Mouse (Mus musculus): ENCODE measurements around the gene Tmem117.
A peak's percentile ranks its signal among the peaks of the same experiment; 100 is the strongest.

Tmem117 gene

GRCm38 (mm10) chr15:95131401-95131800 is 502.4 kb downstream of the Tmem117 start:
- ATAC-seq (ENCODE audit: insufficient number of reproducible peaks, low FRiP score, low TSS enrichment): no peak

- no peak for ATAC-seq (ENCODE audit: insufficient number of reproducible peaks, low FRiP score, low TSS enrichment)
Observed at GRCm38 (mm10) chr15:95135926-95136609, 507.0 kb downstream of the Tmem117 start.

GRCm38 (mm10) chr15:95137018-95137810 is 508.2 kb downstream of the Tmem117 start:
- no peak for ATAC-seq (ENCODE audit: insufficient number of reproducible peaks, low FRiP score, low TSS enrichment)

- peak; percentile 21; the same call in 1 of the 2 replicates for ATAC-seq (ENCODE audit: insufficient number of reproducible peaks, low FRiP score, low TSS enrichment)
Observed at GRCm38 (mm10) chr15:95138709-95139409, 509.8 kb downstream of the Tmem117 start.

GRCm38 (mm10) chr15:95144131-95144530 is 515.1 kb downstream of the Tmem117 start:
- ATAC-seq (ENCODE audit: insufficient number of reproducible peaks, low FRiP score, low TSS enrichment): no peak

GRCm38 (mm10) chr15:95145118-95145517 is 516.1 kb downstream of the Tmem117 start:
- ATAC-seq (ENCODE audit: insufficient number of reproducible peaks, low FRiP score, low TSS enrichment): no peak

Measured in cerebellum, adult (tissue).